Mouse (Mus musculus) neural tube, embryonic 14.5 days (tissue): ENCODE results near the gene Dnajb14. TPM values are rescaled to one million over a fixed set of nuclear protein-coding genes. Genes with fewer than 3 reads are reported as not detected.
"Not testable (repeated sequence)": the region's sequence is repeated elsewhere in the genome, so short reads cannot be mapped to it uniquely, and the experiment has no call there.

Experiments used
- ATAC-seq: fragments of 200-750 bp; cut with Nextera tagmentation; 2 replicates; pipeline ENCODE4 v1.8.0; 2017; ENCODE audit warnings: low read depth, mild to moderate bottlenecking, moderate TSS enrichment, moderate library complexity
- H3K27ac ChIP-seq: fragments of 300-500 bp; sonication (generic); 2 replicates; pipeline ENCODE4 v1.5.1; 2014; ENCODE audit warnings: low read depth, mild to moderate bottlenecking, control low read depth, low read length, moderate library complexity, mixed read lengths
- H3K27me3 ChIP-seq: fragments of 300-500 bp; sonication (generic); 2 replicates; pipeline ENCODE4 v1.6.1; 2014; ENCODE audit warnings: low read length; ENCODE audit not compliant: control insufficient read depth, insufficient read depth
- H3K36me3 ChIP-seq: fragments of 300-500 bp; sonication (generic); 2 replicates; pipeline ENCODE4 v1.6.1; 2014; ENCODE audit warnings: low read length, mixed read lengths; ENCODE audit not compliant: control insufficient read depth, insufficient read depth
- H3K4me1 ChIP-seq: fragments of 300-500 bp; sonication (generic); 2 replicates; pipeline ENCODE4 v1.6.1; 2014; ENCODE audit warnings: low read length; ENCODE audit not compliant: control insufficient read depth, insufficient read depth
- H3K4me2 ChIP-seq: fragments of 300-500 bp; sonication (generic); 2 replicates; pipeline ENCODE4 v1.6.1; 2014; ENCODE audit warnings: mild to moderate bottlenecking, low read depth, low read length, control low read depth
- H3K4me3 ChIP-seq: fragments of 300-500 bp; sonication (generic); 2 replicates; pipeline ENCODE4 v1.5.1; 2014; ENCODE audit warnings: low read depth, low read length, control low read depth, mixed read lengths
- H3K9ac ChIP-seq: fragments of 300-500 bp; sonication (generic); replicated peaks from 2 replicates; pipeline ENCODE4 v1.6.1; 2014; ENCODE audit warnings: low read depth, mild to moderate bottlenecking, control low read depth, low read length, mixed read lengths
- H3K9me3 ChIP-seq: fragments of 300-500 bp; sonication (generic); 2 replicates; pipeline ENCODE4 v1.6.1; 2016; ENCODE audit warnings: low read length; ENCODE audit not compliant: control insufficient read depth
- WGBS: fragments of 180-500 bp; shearing (Covaris S2); extraction: QIAGEN DNeasy Blood & Tissue Kit; methylation state at CpG from one replicate; pipeline ENCODE4 v1.1.7; 2014; 5-methylcytosine and 5-hydroxymethylcytosine counted together
- polyA plus RNA-seq: library from polyadenylated mRNA; unstranded; fragments of >200 nt; fragmentation: Nextera tagmentation; extraction: Ambion mirVana; gene quantifications from 2 replicates; pipeline ENCODE4 v1.2.1, GENCODE M21; 2014

The Dnajb14 gene
- polyA plus RNA-seq, 1 experiment from 2014 or later, result 18.7 TPM

GRCm38 (mm10) chr3:137895196-137895595 is 27.7 kb downstream of the Dnajb14 start:
- Histone ChIP-seq H3K27ac (no peak overlapping the region), H3K4me3 (no peak overlapping the region), H3K4me2 (no peak overlapping the region), H3K9me3 (no peaks in the 10 kb centered on the region), H3K27me3 (no peaks in the 10 kb centered on the region), H3K4me1 (no peaks in the 10 kb centered on the region), H3K9ac (no peak overlapping the region), H3K36me3 (no peaks in the 10 kb centered on the region)
- whole genome bisulfite sequencing, result 93% methylated on average over 3 of the region's 3 CpGs
- ATAC-seq, result no peak

- H3K9ac ChIP-seq, result no peak overlapping the region
- no peak overlapping the region for H3K4me3 ChIP-seq
- no peaks in the 10 kb centered on the region for H3K9me3 ChIP-seq
- ATAC-seq, result peak; percentile 49; the same call in 1 of the 2 replicates
- no peaks in the 10 kb centered on the region for H3K4me1 ChIP-seq
- H3K27me3 ChIP-seq, result no peaks in the 10 kb centered on the region
- H3K27ac ChIP-seq, result no peak overlapping the region
- no peak overlapping the region for H3K4me2 ChIP-seq
- 48% methylated on average over 4 of the region's 4 CpGs for WGBS
- H3K36me3 ChIP-seq, result no peaks in the 10 kb centered on the region
These were observed 28.9 kb downstream of the Dnajb14 start for GRCm38 (mm10) chr3:137896386-137896785.

GRCm38 (mm10) chr3:137896867-137897266 is 29.4 kb downstream of the Dnajb14 start:
- Histone ChIP-seq H3K4me1 (no peaks in the 10 kb centered on the region), H3K36me3 (no peaks in the 10 kb centered on the region), H3K9me3 (no peaks in the 10 kb centered on the region), H3K4me2 (no peak overlapping the region), H3K4me3 (no peak overlapping the region), H3K27me3 (no peaks in the 10 kb centered on the region), H3K9ac (no peak overlapping the region), H3K27ac (no peak overlapping the region)
- ATAC-seq, result no peak
- 95% methylated on average over 3 of the region's 3 CpGs for WGBS

GRCm38 (mm10) chr3:137897685-137898084 is 30.2 kb downstream of the Dnajb14 start:
- no peaks in the 10 kb centered on the region for H3K4me1 ChIP-seq
- 90% methylated on average over 5 of the region's 5 CpGs for WGBS
- ATAC-seq, result no peak
- H3K27ac ChIP-seq, result no peak overlapping the region
- no peak overlapping the region for H3K4me3 ChIP-seq
- H3K36me3 ChIP-seq, result 0 out of 2 replicates have a peak, but pooled peaks cover 7% of the 10 kb centered on the region
- H3K4me2 ChIP-seq, result no peak overlapping the region
- H3K27me3 ChIP-seq, result no peaks in the 10 kb centered on the region
- no peak overlapping the region for H3K9ac ChIP-seq
- no peaks in the 10 kb centered on the region for H3K9me3 ChIP-seq

- no peak overlapping the region for H3K4me3 ChIP-seq
- no peak overlapping the region for H3K27ac ChIP-seq
- 0 out of 2 replicates have a peak, but pooled peaks cover 7% of the 10 kb centered on the region for H3K36me3 ChIP-seq
- H3K9ac ChIP-seq, result no peak overlapping the region
- H3K9me3 ChIP-seq, result no peaks in the 10 kb centered on the region
- no peak for ATAC-seq
- no peaks in the 10 kb centered on the region for H3K4me1 ChIP-seq
- no peak overlapping the region for H3K4me2 ChIP-seq
- WGBS, result 66% methylated on average over 10 of the region's 10 CpGs
- no peaks in the 10 kb centered on the region for H3K27me3 ChIP-seq
These were observed 32.7 kb downstream of the Dnajb14 start for GRCm38 (mm10) chr3:137900149-137900548.

- Histone ChIP-seq H3K9me3 (no peaks in the 10 kb centered on the region), H3K4me2 (no peak overlapping the region), H3K27ac (no peak overlapping the region), H3K4me3 (no peak overlapping the region), H3K36me3 (no peaks in the 10 kb centered on the region), H3K27me3 (no peaks in the 10 kb centered on the region), H3K9ac (no peak overlapping the region), H3K4me1 (0 out of 2 replicates have a peak, but pooled peaks cover 6% of the 10 kb centered on the region)
- 73% methylated on average over 2 of the region's 2 CpGs for WGBS
- no peak for ATAC-seq
These were observed 45.6 kb downstream of the Dnajb14 start for GRCm38 (mm10) chr3:137913093-137913492.

GRCm38 (mm10) chr3:137914567-137914966 is 47.1 kb downstream of the Dnajb14 start:
- H3K4me1 ChIP-seq, result peaks cover 12% of the 10 kb centered on the region; the same call in 1 of the 2 replicates
- H3K4me3 ChIP-seq, H3K36me3 ChIP-seq, H3K27me3 ChIP-seq, H3K9ac ChIP-seq, H3K4me2 ChIP-seq, H3K27ac ChIP-seq, H3K9me3 ChIP-seq, ATAC-seq: not testable (repeated sequence)
- WGBS, result no CpG with 5 or more reads among the region's 1 CpGs

- no peaks in the 10 kb centered on the region for H3K36me3 ChIP-seq
- H3K9ac ChIP-seq, result peak overlapping the region; percentile 64
- peak overlapping the region; percentile 77 for H3K4me2 ChIP-seq
- peak overlapping the region; percentile 85 for H3K27ac ChIP-seq
- H3K9me3 ChIP-seq, result no peaks in the 10 kb centered on the region
- H3K4me3 ChIP-seq, result peak overlapping the region; percentile 64
- H3K4me1 ChIP-seq, result peaks cover 14% of the 10 kb centered on the region; the same call in 1 of the 2 replicates
- H3K27me3 ChIP-seq, result no peaks in the 10 kb centered on the region
- peak; percentile 55 for ATAC-seq
- 17% methylated on average over 12 of the region's 12 CpGs for WGBS
These were observed 50.3 kb downstream of the Dnajb14 start for GRCm38 (mm10) chr3:137917694-137918171.

- WGBS, result 1% methylated on average over 47 of the region's 47 CpGs
- Histone ChIP-seq H3K9ac (peak within 1 kb of the TSS; percentile 64), H3K9me3 (no peaks in the 10 kb centered on the region), H3K4me3 (peak within 1 kb of the TSS; percentile 64), H3K27ac (peak within 1 kb of the TSS; percentile 85), H3K36me3 (no peaks in the 10 kb centered on the region), H3K4me2 (peak within 1 kb of the TSS; percentile 77), H3K4me1 (peaks cover 14% of the 10 kb centered on the region; the same call in 1 of the 2 replicates), H3K27me3 (no peaks in the 10 kb centered on the region)
- peak; percentile 94 for ATAC-seq
These were observed 50.9 kb downstream of the Dnajb14 start, which contains the start of gene Lamtor3 for GRCm38 (mm10) chr3:137918172-137918931. Gene Lamtor3 (plus strand): TSS chr3:137918506.
